Mouse (Mus musculus) liver, postnatal 0 days (tissue): ENCODE results near the gene Meox2. TPM values are rescaled to one million over a fixed set of nuclear protein-coding genes. Genes with fewer than 3 reads are reported as not detected.
A peak's percentile ranks its signal among the peaks of the same experiment; 100 is the strongest.
"Not testable (repeated sequence)": the region's sequence is repeated elsewhere in the genome, so short reads cannot be mapped to it uniquely, and the experiment has no call there.

Source experiments
- ATAC-seq: fragments of 200-750 bp; cut with Nextera tagmentation; 2 replicates; pipeline ENCODE4 v1.8.0; 2017; ENCODE audit warnings: mild to moderate bottlenecking, moderate library complexity
- DNase-seq: peaks from one replicate; pipeline ENCODE4 v3.0.0-alpha.2; 2016
- H3K27ac ChIP-seq: fragments of 300-500 bp; sonication (generic); 2 replicates; pipeline ENCODE4 v1.5.1; 2014; ENCODE audit warnings: antibody characterized with exemption, moderate library complexity, mild to moderate bottlenecking, low read depth
- H3K27me3 ChIP-seq: fragments of 300-500 bp; sonication (generic); 2 replicates; pipeline ENCODE4 v1.6.1; 2014; ENCODE audit warnings: low read length, control low read depth, mixed read lengths; ENCODE audit not compliant: insufficient read depth
- H3K36me3 ChIP-seq: fragments of 300-500 bp; sonication (generic); replicated peaks from 2 replicates; pipeline ENCODE4 v1.6.1; 2014; ENCODE audit warnings: mild to moderate bottlenecking, control low read depth, low read length, moderate library complexity, mixed read lengths; ENCODE audit not compliant: insufficient read depth
- H3K4me1 ChIP-seq: fragments of 300-500 bp; sonication (generic); 2 replicates; pipeline ENCODE4 v1.6.1; 2014; ENCODE audit warnings: antibody characterized with exemption, mild to moderate bottlenecking, control low read depth; ENCODE audit not compliant: insufficient read depth
- H3K4me2 ChIP-seq: fragments of 300-500 bp; sonication (generic); 2 replicates; pipeline ENCODE4 v1.6.1; 2014; ENCODE audit warnings: low read depth, mild to moderate bottlenecking, low read length, moderate library complexity, mixed read lengths
- H3K4me3 ChIP-seq: fragments of 300-500 bp; sonication (generic); 2 replicates; pipeline ENCODE4 v1.5.1; 2014; ENCODE audit warnings: low read depth, low read length
- H3K9ac ChIP-seq: fragments of 300-500 bp; sonication (generic); replicated peaks from 2 replicates; pipeline ENCODE4 v1.6.1; 2014; ENCODE audit warnings: mild to moderate bottlenecking, moderate library complexity
- H3K9me3 ChIP-seq: fragments of 300-500 bp; sonication (generic); 2 replicates; pipeline ENCODE4 v1.6.1; 2016; ENCODE audit warnings: mild to moderate bottlenecking, control low read depth, low read length, mixed read lengths
- CTCF ChIP-seq: sonication (generic); IDR thresholded peaks from 2 replicates; pipeline ENCODE4 v1.5.1; 2016; ENCODE audit warnings: antibody characterized with exemption, low read depth
- EP300 ChIP-seq: IDR thresholded peaks from 2 replicates; pipeline ENCODE4 v1.6.1; 2016; ENCODE audit warnings: antibody characterized with exemption, low read depth, mild to moderate bottlenecking
- WGBS: fragments of 180-500 bp; shearing (Covaris S2); extraction: QIAGEN DNeasy Blood & Tissue Kit; methylation state at CpG from one replicate; pipeline ENCODE4 v1.1.7; 2014; ENCODE audit not compliant: insufficient replicate concordance; 5-methylcytosine and 5-hydroxymethylcytosine counted together
- polyA plus RNA-seq: library from polyadenylated mRNA; unstranded; fragments of >200 nt; fragmentation: Nextera tagmentation; extraction: Ambion mirVana; gene quantifications from 2 replicates; pipeline ENCODE4 v1.2.1, GENCODE M21; 2015

Meox2 gene
- polyA plus RNA-seq = 0.05 and 0.17 TPM in 2 replicates

DNA sequence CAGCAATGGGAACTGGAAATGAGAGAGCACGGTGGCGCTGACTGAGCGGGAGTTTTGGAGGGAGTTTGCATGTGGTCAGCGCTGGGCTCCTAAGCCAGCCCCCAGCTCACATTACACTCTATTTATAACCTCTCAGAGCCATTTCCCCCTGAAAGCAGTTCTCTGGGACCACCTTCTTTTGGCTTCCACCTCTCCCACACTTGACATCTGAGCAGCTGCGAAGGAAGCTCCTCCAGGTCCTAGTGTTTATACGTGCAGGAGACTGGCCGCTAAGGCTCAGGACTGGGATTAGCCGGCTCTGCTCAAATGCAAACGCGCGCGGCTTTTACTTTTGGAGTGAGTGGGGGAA lies at the start of gene Meox2:
TSS of gene Meox2 (plus strand) at position 151 of the 349 bp plus-strand sequence.
- Histone ChIP-seq H3K9me3 (no peaks in the 10 kb centered on the region), H3K9ac (no peak within 1 kb of the TSS), H3K4me3 (peak within 1 kb of the TSS; percentile 35), H3K27ac (no peak within 1 kb of the TSS), H3K4me2 (peak within 1 kb of the TSS; percentile 64), H3K36me3 (no peaks in the 10 kb centered on the region), H3K4me1 (peaks cover 7% of the 10 kb centered on the region; the same call in 1 of the 2 replicates), H3K27me3 (peaks cover 35% of the 10 kb centered on the region)
- TF ChIP-seq EP300 (no peak), CTCF (no peak)
- under 1% methylated on average over 12 of the region's 12 CpGs for WGBS
- ATAC-seq (no peak), DNase-seq (no peak)

DNA sequence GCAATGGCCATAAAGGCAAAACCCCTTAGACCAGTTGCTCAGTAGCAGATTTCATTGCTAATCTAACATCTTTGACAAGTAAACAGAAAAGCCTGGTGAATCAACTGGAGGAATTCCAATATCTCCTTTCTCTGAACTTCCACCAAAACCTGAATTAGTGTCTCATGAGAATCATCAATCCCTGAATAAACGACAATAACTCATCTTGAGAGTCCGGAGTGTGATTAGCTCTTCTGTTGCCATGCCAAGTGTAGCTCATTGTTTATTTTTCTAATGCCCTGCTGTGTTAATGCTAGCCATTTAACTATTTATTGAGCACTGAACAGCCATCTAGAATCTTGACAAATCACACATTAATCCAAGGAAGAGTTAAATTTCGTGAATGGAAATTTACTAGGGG lies 35.7 kb upstream of the Meox2 start:
- 55% methylated on average over 3 of the region's 3 CpGs for WGBS
- Histone ChIP-seq H3K9me3 (no peaks in the 10 kb centered on the region), H3K27me3 (no peaks in the 10 kb centered on the region), H3K4me1 (no peaks in the 10 kb centered on the region), H3K4me3 (no peak overlapping the region), H3K9ac (no peak overlapping the region), H3K36me3 (no peaks in the 10 kb centered on the region), H3K4me2 (no peak overlapping the region), H3K27ac (no peak overlapping the region)
- TF ChIP-seq EP300 (no peak), CTCF (no peak)
- DNase-seq = no peak
- no peak for ATAC-seq

DNA sequence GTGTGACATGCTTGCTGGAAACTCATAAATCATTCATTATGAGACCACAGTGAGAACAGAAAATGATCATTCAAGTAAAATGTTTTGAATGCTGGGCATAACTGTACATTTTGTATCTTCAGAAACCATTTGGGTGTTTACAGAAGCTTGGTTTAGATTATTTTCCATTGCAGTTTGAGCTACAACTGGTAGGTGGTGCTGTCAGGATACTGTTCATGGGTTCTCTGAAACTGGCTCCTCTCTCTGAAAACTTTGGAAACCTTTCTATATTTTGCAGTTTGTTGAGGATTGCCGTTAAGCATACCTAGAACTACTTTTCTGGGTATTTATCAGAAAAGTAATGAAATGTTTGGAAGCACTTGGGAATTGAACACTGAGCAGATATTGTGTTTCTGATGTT lies 31.0 kb upstream of the Meox2 start:
- H3K27ac ChIP-seq = no peak overlapping the region
- H3K9ac ChIP-seq = no peak overlapping the region
- DNase-seq (no peak), ATAC-seq (no peak)
- TF ChIP-seq CTCF = peak; percentile 45
- TF ChIP-seq EP300 = no peak
- no peaks in the 10 kb centered on the region for H3K27me3 ChIP-seq
- no peaks in the 10 kb centered on the region for H3K4me1 ChIP-seq
- H3K4me3 ChIP-seq = no peak overlapping the region
- H3K4me2 ChIP-seq = no peak overlapping the region
- H3K36me3 ChIP-seq = no peaks in the 10 kb centered on the region
- H3K9me3 ChIP-seq = no peaks in the 10 kb centered on the region
- 50% methylated on average over 1 of the region's 1 CpGs for WGBS

DNA sequence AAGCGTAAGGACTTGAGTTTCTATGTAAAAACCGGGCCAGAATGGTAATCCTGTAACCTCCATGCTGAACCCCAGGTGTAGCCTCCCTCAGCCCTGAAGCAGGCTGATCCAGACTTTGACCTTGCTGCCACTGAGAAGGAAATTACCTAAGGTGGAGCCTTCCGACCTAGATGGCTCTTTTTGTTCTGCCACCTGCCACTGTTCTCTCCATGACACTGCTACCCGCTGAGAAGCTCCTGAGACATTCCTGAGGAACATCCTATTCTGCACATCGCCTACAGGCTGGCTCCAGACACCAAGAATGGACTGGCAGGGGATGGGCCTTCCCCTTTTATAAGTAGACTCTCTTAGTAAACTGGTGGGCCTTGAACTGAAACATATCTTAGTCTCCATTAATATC lies 28.3 kb upstream of the Meox2 start:
- not testable (repeated sequence) for H3K36me3 ChIP-seq, H3K27ac ChIP-seq, H3K9me3 ChIP-seq, H3K9ac ChIP-seq, H3K4me3 ChIP-seq, DNase-seq, H3K4me2 ChIP-seq, H3K4me1 ChIP-seq, H3K27me3 ChIP-seq, ATAC-seq
- WGBS = 63% methylated on average over 5 of the region's 5 CpGs

DNA sequence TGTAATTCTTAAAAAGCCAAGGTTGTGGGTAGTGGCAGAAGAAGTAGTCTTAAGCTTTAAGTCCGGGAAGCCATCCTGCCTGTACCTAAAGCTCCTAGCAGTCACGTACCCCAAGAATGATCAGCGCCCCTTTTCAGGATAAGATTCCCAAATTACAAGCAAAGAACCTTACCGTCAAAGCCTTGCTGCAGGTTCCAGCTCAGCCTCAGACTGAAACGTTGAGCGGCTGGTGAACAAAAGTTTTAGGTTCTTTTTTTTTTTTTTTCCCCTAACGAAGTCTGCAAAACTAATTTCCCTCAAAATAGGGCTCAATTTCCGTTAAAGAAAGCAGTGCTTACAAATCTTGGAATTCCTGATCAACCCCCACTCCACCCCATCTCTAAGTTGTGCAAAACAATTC lies 1.8 kb upstream of the Meox2 start:
- peaks cover 35% of the 10 kb centered on the region for H3K27me3 ChIP-seq
- ATAC-seq (no peak), DNase-seq (no peak)
- peaks cover 7% of the 10 kb centered on the region; the same call in 1 of the 2 replicates for H3K4me1 ChIP-seq
- WGBS = 36% methylated on average over 8 of the region's 8 CpGs
- H3K4me2 ChIP-seq = no peak overlapping the region
- H3K36me3 ChIP-seq = no peaks in the 10 kb centered on the region
- no peak overlapping the region for H3K9ac ChIP-seq
- H3K27ac ChIP-seq = no peak overlapping the region
- H3K9me3 ChIP-seq = no peaks in the 10 kb centered on the region
- no peak overlapping the region for H3K4me3 ChIP-seq
- TF ChIP-seq EP300 (no peak), CTCF (no peak)

DNA sequence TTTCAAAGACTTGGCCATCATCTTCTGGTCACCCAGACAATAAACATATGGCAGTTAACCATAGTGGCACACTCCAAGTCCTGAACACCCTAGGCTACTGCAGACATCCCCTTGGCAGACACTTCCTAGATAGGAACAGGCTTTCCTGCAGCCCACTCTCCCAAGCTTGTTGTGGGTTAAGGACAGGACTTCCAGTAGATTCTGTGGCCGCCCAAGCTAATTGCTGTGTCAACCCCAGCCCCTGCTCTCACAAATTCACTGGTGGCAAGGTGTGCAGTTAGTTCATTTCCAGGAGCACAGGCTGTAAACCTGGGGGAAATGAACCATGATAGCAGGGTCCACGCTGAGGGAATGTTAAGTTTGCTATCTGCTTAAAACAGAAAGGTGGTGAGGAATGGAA lies 1.2 kb upstream of the Meox2 start:
- TF ChIP-seq CTCF (no peak), EP300 (no peak)

DNA sequence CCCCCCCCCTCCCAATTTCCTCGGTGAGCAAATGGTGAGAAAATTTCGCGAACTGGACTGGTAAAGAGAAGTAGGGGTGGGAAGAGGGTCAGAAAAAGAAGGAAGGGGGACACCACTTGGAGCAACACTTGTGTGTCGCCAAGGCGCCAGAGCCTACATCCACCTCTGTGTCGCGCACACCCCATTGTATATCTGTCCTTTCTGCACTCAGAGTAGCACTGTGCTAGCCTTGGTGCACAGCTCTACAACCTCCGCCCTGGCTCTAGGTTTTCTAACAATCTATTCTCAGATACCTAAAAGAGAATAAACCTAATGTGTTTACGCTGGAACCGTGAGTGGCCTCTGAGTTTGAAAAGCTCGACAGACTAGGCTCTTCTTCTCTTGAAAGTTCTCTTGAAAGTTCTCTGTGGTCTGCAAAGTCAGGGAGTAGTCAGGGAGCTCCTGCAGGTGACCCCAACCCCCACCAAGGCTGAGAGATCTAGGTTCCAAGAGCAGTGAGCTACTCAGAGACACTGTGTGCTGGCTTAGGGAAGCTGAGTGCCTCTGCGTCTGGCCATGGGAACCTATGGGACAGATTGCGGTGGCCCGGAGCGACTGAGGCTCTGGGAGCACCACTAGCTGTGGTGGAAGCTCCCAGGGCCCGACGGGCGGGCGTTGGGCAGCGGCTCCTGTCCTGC lies 489 bp upstream of the Meox2 start:
- no peak overlapping the region for H3K9ac ChIP-seq
- H3K4me3 ChIP-seq = peak overlapping the region; percentile 35
- H3K4me1 ChIP-seq = peaks cover 7% of the 10 kb centered on the region; the same call in 1 of the 2 replicates
- H3K27me3 ChIP-seq = peaks cover 35% of the 10 kb centered on the region
- WGBS = 17% methylated on average over 20 of the region's 20 CpGs
- TF ChIP-seq CTCF (no peak), EP300 (no peak)
- H3K4me2 ChIP-seq = peak overlapping the region; percentile 64
- no peak for ATAC-seq
- no peaks in the 10 kb centered on the region for H3K36me3 ChIP-seq
- DNase-seq = peak; percentile 15
- no peaks in the 10 kb centered on the region for H3K9me3 ChIP-seq
- no peak overlapping the region for H3K27ac ChIP-seq

More for the DNA sequence above, 1.2 kb upstream of the Meox2 start:
- DNase-seq (no peak), ATAC-seq (no peak)
- no peak overlapping the region for H3K27ac ChIP-seq
- no peak overlapping the region for H3K4me2 ChIP-seq
- H3K4me3 ChIP-seq = no peak overlapping the region
- H3K4me1 ChIP-seq = peaks cover 7% of the 10 kb centered on the region; the same call in 1 of the 2 replicates
- WGBS = 30% methylated on average over 2 of the region's 2 CpGs
- H3K36me3 ChIP-seq = no peaks in the 10 kb centered on the region
- H3K9me3 ChIP-seq = no peaks in the 10 kb centered on the region
- H3K9ac ChIP-seq = no peak overlapping the region
- peaks cover 35% of the 10 kb centered on the region for H3K27me3 ChIP-seq
